Mouse (Mus musculus): ENCODE data around the gene Rab37. TPM values are rescaled to one million over a fixed set of nuclear protein-coding genes. Genes with fewer than 3 reads are reported as not detected.

Gene Rab37
- polyA plus RNA-seq, 1 experiment from 2014 or later, result 2.3 TPM

DNA sequence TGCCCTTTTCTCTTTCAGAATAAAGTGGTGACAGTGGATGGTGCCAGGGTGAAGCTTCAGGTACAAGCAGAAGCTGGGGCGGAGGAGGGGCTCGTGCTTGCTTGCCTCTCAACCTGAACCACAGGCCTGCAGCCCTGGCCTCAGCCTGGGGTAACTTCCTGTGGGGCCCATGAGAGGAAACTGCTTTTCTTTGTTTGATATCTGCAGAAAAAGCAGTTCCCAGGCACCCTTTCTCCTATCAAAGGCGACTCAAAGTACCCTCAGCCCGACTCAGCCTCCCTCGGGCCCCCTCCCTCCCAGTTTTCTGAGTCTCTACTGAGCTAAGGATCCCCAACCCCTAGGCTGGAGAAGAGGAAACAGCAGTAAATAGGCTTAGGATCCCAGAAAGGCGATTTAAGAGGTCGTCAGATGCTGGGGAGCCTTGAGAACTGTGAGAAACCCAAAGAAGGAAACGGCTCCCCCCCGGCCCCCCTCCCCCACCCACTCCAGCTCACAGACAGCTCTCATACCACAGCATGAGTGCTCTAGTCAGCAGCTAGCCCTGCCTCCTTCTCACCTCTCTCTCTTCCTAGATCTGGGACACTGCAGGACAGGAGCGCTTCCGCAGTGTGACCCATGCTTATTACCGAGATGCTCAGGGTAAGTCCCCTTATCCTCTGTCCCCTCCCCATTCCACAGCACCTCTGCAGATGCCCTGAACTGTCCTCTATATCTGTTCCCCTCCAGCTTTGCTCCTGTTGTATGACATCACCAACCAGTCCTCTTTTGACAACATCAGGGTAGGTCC, 66.9 kb downstream of the Rab37 start:
- no peak overlapping the region for H3K4me2 ChIP-seq (ENCODE audit: low read depth, low read length)
- no peaks in the 10 kb centered on the region for H3K36me3 ChIP-seq (ENCODE audit: control insufficient read depth, insufficient read depth, low read length)
- peak overlapping the region; percentile 53 for H3K9ac ChIP-seq (ENCODE audit: low read length)
- H3K9me3 ChIP-seq (replicated peaks; ENCODE audit: control insufficient read depth, low read length), result no peaks in the 10 kb centered on the region
- no peak overlapping the region for H3K4me3 ChIP-seq (replicated peaks; ENCODE audit: low read length)
- peaks cover 24% of the 10 kb centered on the region for H3K4me1 ChIP-seq (ENCODE audit: control insufficient read depth, insufficient read depth, low read length)
- H3K27me3 ChIP-seq (ENCODE audit: control insufficient read depth, insufficient read depth, low read length), result 0 out of 2 replicates have a peak, but pooled peaks cover 7% of the 10 kb centered on the region
- peak overlapping the region; percentile 34; the same call in 1 of the 2 replicates for H3K27ac ChIP-seq (ENCODE audit: low read length)
- WGBS, result 23% methylated on average over 12 of the region's 12 CpGs
- ATAC-seq (ENCODE audit: insufficient read depth, low FRiP score), result no peak

DNA sequence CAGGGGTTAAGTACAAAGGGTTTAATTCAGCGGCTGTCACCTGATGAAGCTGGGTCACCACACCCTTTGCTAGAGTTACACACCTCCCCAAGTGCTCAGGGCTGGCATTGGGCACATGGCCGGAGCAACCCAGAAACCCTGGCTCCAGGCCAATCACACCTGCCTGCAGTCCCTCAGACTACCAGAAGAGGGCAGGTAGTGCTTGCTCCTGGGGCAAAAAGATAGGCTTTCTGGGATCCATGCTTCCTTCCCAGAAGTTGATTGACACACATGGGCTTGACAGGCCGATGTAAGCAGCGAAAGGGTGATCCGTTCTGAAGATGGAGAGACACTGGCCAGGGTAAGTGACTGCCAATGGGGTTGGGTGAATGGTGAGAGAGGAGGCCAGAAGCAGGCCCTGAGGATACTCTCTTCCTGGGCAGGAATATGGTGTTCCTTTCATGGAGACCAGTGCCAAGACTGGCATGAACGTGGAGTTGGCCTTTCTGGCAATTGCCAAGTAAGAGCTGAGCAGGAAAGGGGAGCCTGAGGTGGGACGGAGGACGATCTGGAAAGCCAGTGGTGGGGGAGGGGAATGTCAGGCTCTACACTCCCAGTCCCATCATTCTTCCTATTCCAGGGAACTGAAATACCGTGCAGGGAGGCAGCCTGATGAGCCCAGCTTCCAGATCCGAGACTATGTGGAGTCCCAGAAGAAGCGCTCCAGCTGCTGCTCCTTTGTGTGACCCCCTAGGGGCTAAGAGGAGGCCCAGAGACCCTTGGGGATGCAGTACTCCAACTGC, 69.0 kb downstream of the Rab37 start:
- ATAC-seq (ENCODE audit: insufficient read depth, low FRiP score), result no peak
- Histone ChIP-seq H3K4me2 (ENCODE audit: low read depth, low read length) (no peak overlapping the region), H3K36me3 (ENCODE audit: control insufficient read depth, insufficient read depth, low read length) (no peaks in the 10 kb centered on the region), H3K9me3 (replicated peaks; ENCODE audit: control insufficient read depth, low read length) (no peaks in the 10 kb centered on the region), H3K27ac (ENCODE audit: low read length) (no peak overlapping the region), H3K9ac (ENCODE audit: low read length) (no peak overlapping the region), H3K4me3 (replicated peaks; ENCODE audit: low read length) (no peak overlapping the region), H3K4me1 (ENCODE audit: control insufficient read depth, insufficient read depth, low read length) (peaks cover 39% of the 10 kb centered on the region), H3K27me3 (ENCODE audit: control insufficient read depth, insufficient read depth, low read length) (no peaks in the 10 kb centered on the region)
- 53% methylated on average over 11 of the region's 11 CpGs for WGBS

DNA sequence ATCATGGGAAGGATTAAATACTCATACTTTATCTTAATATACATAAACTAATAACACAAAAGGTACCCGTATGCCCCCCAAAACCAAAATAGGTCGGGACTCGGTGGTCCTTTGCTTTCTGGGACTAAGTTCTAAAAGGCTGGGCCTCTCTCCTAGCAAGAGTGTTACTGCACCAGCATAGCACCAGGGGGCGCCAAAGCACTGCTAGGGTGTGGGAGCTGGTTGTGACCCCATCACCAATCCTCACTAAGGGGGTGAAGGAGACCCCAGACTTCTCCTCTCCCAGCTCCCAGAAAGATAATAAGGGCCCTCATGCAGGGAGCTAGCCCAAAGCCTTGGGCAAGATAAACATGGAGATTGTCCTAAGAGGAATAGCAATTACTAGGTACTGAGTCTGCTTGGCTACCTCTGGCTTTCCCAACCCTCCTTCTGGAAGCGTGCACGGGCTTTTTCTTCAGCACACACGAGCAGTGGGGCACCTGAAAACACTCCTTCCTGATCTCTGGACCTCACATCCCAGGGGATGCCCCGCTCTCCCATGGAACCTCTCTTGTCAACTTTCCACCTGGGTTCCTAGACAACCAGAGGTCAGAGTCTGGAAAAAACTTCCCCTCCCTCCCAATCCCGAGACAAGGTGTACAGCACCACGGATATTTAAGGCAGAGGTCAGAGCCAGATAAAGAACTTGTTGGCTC, 69.8 kb downstream of the Rab37 start:
- Histone ChIP-seq H3K4me2 (ENCODE audit: low read depth, low read length) (no peak overlapping the region), H3K9me3 (replicated peaks; ENCODE audit: control insufficient read depth, low read length) (no peaks in the 10 kb centered on the region), H3K4me1 (ENCODE audit: control insufficient read depth, insufficient read depth, low read length) (peaks cover 39% of the 10 kb centered on the region), H3K4me3 (replicated peaks; ENCODE audit: low read length) (no peak overlapping the region), H3K27ac (ENCODE audit: low read length) (peak overlapping the region; percentile 57; the same call in 1 of the 2 replicates), H3K9ac (ENCODE audit: low read length) (no peak overlapping the region), H3K36me3 (ENCODE audit: control insufficient read depth, insufficient read depth, low read length) (no peaks in the 10 kb centered on the region), H3K27me3 (ENCODE audit: control insufficient read depth, insufficient read depth, low read length) (no peaks in the 10 kb centered on the region)
- no peak for ATAC-seq (ENCODE audit: insufficient read depth, low FRiP score)
- WGBS, result 29% methylated on average over 10 of the region's 10 CpGs

DNA sequence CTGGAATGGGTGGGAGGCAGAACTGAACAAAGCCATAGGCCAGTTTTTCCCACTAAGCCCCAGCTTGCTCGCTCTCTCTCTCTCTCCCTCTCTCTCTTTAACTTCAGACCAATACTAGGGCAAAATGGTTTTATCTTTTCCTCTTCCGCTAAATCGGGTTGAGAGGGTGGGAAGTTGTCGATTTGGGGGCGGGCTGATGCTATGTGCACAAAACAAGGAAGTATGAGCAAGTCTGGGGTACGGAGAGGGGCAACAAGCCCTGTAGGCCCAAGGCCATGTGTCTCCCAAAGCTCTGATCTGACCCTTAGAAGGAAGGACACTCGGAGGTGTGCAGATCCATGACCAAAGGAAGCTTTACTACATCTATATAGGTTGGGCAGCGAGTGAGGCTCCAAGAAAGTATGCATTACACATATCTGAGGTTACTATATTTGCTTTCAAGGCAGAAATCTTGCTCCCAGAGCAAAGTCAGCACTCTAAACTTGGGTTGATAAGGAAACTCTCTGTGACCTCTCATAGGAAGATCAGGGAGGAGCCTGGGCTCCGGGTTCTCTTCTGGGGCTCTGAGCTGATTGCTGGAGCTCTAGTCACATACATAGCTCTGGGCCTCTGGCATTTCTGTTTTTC, 70.5 kb downstream of the Rab37 start:
- Histone ChIP-seq H3K9ac (ENCODE audit: low read length) (peak overlapping the region; percentile 17; the same call in 1 of the 2 replicates), H3K4me3 (replicated peaks; ENCODE audit: low read length) (no peak overlapping the region), H3K27ac (ENCODE audit: low read length) (peak overlapping the region; percentile 57), H3K36me3 (ENCODE audit: control insufficient read depth, insufficient read depth, low read length) (no peaks in the 10 kb centered on the region), H3K4me2 (ENCODE audit: low read depth, low read length) (no peak overlapping the region), H3K27me3 (ENCODE audit: control insufficient read depth, insufficient read depth, low read length) (no peaks in the 10 kb centered on the region), H3K9me3 (replicated peaks; ENCODE audit: control insufficient read depth, low read length) (no peaks in the 10 kb centered on the region), H3K4me1 (ENCODE audit: control insufficient read depth, insufficient read depth, low read length) (peaks cover 39% of the 10 kb centered on the region)
- WGBS, result 51% methylated on average over 9 of the region's 9 CpGs
- ATAC-seq (ENCODE audit: insufficient read depth, low FRiP score), result no peak

DNA sequence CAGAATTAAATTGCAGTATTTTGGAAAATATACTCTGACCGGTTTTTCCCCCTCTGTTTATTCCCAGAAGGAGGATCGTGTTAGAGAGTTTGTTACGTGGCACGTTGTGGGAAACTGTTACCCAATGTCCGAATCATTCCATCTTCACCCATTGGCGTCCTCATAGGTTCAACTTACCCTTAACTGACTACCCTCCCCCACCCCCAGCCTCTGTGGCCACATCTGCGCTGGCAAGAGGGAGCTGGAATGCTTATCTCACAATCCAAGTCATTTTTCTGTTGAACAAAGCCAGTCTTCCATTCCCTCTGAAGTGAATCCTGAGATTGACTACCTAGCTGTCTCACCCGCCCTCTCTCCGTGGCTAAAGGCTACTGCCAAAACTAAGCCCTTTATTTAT, 71.0 kb downstream of the Rab37 start:
- H3K9me3 ChIP-seq (replicated peaks; ENCODE audit: control insufficient read depth, low read length), result no peaks in the 10 kb centered on the region
- H3K27me3 ChIP-seq (ENCODE audit: control insufficient read depth, insufficient read depth, low read length), result no peaks in the 10 kb centered on the region
- peak overlapping the region; percentile 82 for H3K4me3 ChIP-seq (replicated peaks; ENCODE audit: low read length)
- H3K36me3 ChIP-seq (ENCODE audit: control insufficient read depth, insufficient read depth, low read length), result no peaks in the 10 kb centered on the region
- peaks cover 39% of the 10 kb centered on the region for H3K4me1 ChIP-seq (ENCODE audit: control insufficient read depth, insufficient read depth, low read length)
- peak overlapping the region; percentile 91 for H3K4me2 ChIP-seq (ENCODE audit: low read depth, low read length)
- no peak for ATAC-seq (ENCODE audit: insufficient read depth, low FRiP score)
- 21% methylated on average over 9 of the region's 9 CpGs for WGBS
- H3K9ac ChIP-seq (ENCODE audit: low read length), result peak overlapping the region; percentile 17
- peak overlapping the region; percentile 57 for H3K27ac ChIP-seq (ENCODE audit: low read length)

DNA sequence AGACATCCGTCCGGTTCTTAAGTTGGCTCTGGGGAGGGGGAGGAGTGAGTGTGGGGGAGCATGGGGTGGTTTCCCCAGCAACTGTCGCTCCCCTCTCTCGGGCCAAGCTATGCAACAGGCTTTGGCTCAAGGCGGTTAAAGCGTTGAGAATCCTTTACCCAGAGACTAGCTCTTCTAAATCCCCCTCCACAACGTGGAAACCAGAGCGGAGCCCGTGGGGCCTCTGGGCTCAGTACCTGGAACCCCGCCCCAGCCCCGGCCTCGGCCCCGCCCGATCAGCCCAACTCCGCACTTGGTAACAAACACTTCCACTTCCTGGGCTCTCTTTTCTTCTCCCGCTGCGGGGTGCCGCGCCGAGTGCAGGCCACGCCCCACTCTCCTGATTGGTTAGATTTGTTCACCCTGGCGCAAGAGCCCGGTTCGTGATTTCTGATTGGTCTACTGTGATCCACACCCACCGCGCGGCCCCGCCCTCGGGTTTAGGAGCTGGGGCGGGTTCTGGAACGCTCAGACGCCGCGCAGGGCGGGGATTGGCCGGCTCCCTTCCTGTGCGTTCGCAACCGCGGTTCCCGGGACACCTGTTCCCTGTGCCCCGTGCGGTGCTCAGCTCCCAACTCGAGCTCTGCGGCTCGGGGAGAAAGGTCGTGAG, 71.7 kb downstream of the Rab37 start, which contains the start of gene Slc9a3r1:
Gene Slc9a3r1, plus strand, starts transcription at position 510 of the 649 bp plus-strand sequence.
- WGBS, result under 1% methylated on average over 47 of the region's 47 CpGs
- ATAC-seq (ENCODE audit: insufficient read depth, low FRiP score), result peak; percentile 97
- Histone ChIP-seq H3K4me2 (ENCODE audit: low read depth, low read length) (peak within 1 kb of the TSS; percentile 91), H3K27ac (ENCODE audit: low read length) (peak within 1 kb of the TSS; percentile 74), H3K9me3 (replicated peaks; ENCODE audit: control insufficient read depth, low read length) (no peaks in the 10 kb centered on the region), H3K36me3 (ENCODE audit: control insufficient read depth, insufficient read depth, low read length) (no peaks in the 10 kb centered on the region), H3K4me3 (replicated peaks; ENCODE audit: low read length) (peak within 1 kb of the TSS; percentile 82), H3K4me1 (ENCODE audit: control insufficient read depth, insufficient read depth, low read length) (peaks cover 35% of the 10 kb centered on the region), H3K9ac (ENCODE audit: low read length) (peak within 1 kb of the TSS; percentile 82), H3K27me3 (ENCODE audit: control insufficient read depth, insufficient read depth, low read length) (no peaks in the 10 kb centered on the region)

DNA sequence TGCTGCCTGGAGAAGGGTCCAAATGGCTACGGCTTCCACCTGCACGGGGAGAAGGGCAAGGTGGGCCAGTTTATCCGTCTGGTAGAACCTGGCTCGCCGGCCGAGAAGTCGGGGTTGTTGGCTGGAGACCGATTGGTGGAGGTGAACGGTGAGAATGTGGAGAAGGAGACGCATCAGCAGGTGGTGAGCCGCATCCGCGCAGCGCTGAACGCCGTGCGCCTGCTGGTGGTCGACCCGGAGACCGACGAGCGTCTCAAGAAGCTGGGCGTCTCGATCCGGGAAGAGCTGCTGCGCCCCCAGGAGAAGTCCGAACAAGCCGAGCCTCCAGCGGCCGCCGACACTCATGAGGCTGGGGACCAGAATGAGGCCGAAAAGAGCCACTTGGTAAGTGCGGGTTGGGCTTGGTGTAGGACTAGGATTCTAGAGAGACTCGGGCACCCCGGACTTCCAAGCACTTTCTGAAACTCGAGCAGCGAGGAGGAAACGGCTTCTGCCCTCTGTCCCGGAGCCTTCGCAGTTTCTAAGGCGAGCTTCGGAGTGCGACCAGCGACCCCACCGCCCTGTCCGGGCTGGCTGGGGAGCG, 72.4 kb downstream of the Rab37 start:
- 0% methylated on average over 47 of the region's 47 CpGs for WGBS
- Histone ChIP-seq H3K4me3 (replicated peaks; ENCODE audit: low read length) (peak overlapping the region; percentile 82), H3K27ac (ENCODE audit: low read length) (peak overlapping the region; percentile 74), H3K4me1 (ENCODE audit: control insufficient read depth, insufficient read depth, low read length) (peaks cover 28% of the 10 kb centered on the region), H3K9me3 (replicated peaks; ENCODE audit: control insufficient read depth, low read length) (no peaks in the 10 kb centered on the region), H3K36me3 (ENCODE audit: control insufficient read depth, insufficient read depth, low read length) (no peaks in the 10 kb centered on the region), H3K27me3 (ENCODE audit: control insufficient read depth, insufficient read depth, low read length) (no peaks in the 10 kb centered on the region), H3K9ac (ENCODE audit: low read length) (peak overlapping the region; percentile 82), H3K4me2 (ENCODE audit: low read depth, low read length) (peak overlapping the region; percentile 91)
- ATAC-seq (ENCODE audit: insufficient read depth, low FRiP score), result peak; percentile 2; the same call in 1 of the 2 replicates

DNA sequence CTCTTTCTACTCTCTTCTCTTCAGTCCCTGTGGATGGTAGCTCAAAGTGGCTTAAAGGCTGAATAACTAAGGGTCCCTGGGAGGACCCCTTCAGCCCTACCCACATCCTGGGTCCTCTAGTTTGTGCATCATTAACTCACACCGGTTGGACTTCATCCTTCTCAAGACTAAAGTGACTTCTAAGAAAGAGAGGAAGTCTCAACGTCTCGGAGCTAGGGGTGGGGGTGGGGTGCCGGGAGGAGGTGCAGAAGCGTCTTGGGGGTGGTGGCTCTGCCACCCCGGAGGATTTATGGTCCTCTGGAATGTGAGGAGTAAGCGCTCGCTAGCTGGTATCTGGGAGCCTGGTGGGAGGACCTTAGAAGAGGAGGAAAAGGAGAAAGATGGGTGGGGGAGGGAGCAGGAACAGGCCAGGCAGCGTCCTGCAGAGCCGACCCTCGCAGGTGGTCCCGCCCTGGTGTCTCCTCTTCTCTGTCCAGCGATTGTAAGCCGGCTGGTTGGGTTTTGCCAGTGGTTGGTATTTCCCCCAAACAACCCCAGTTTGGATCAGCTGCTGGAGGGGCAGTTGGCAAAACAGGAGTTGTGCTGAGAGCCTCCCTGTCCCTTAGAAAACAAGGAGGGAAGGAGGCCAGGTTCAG, 73.2 kb downstream of the Rab37 start:
- no peak for ATAC-seq (ENCODE audit: insufficient read depth, low FRiP score)
- Histone ChIP-seq H3K9me3 (replicated peaks; ENCODE audit: control insufficient read depth, low read length) (no peaks in the 10 kb centered on the region), H3K9ac (ENCODE audit: low read length) (peak overlapping the region; percentile 82), H3K4me2 (ENCODE audit: low read depth, low read length) (peak overlapping the region; percentile 91), H3K4me3 (replicated peaks; ENCODE audit: low read length) (peak overlapping the region; percentile 82), H3K27me3 (ENCODE audit: control insufficient read depth, insufficient read depth, low read length) (no peaks in the 10 kb centered on the region), H3K27ac (ENCODE audit: low read length) (peak overlapping the region; percentile 74), H3K36me3 (ENCODE audit: control insufficient read depth, insufficient read depth, low read length) (no peaks in the 10 kb centered on the region), H3K4me1 (ENCODE audit: control insufficient read depth, insufficient read depth, low read length) (peaks cover 28% of the 10 kb centered on the region)
- WGBS, result 0% methylated on average over 14 of the region's 14 CpGs

Data from stomach, embryonic 16.5 days (tissue).